Mouse (Mus musculus): ENCODE measurements around the gene Elk3.

Elk3 gene

DNA sequence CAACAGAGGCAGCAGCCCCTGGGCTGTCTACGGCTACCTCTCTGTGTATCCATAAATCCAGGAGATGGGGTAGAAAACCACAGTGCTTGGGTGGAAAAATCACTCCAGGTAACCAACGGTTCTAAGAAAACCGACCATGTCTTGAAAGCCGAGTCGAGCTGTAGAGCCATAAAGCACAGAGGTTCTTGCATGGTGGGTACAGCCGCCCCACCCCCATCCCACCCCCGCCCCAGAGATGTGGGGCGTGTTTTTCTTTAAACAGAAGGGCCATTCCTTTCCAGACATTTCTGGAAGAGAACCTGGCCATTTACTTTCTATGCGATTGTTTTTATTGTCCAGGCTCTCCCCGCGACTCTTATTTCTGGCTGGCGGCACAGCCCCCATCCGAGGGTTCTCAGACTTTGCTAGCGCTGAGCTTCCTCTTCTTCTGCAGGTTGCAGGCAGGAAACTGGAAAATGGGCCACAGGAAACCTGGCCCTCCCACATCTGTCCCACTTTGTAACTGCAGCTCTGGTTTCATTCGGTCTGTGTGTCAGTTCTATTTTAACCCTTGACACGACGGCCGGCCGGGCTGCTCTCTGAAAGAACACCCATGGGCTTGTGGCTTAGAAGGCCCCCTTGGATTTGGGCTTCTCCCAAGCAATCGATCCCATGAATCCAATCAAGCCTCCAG, 16.3 kb downstream of the Elk3 start:
- peak; percentile 61 for DNase-seq (ENCODE audit: low spot score in 2 of 2)

- DNase-seq (ENCODE audit: low spot score in 2 of 2): no peak
Observed at GRCm38 (mm10) chr10:93293621-93294020, 17.3 kb downstream of the Elk3 start.

DNA sequence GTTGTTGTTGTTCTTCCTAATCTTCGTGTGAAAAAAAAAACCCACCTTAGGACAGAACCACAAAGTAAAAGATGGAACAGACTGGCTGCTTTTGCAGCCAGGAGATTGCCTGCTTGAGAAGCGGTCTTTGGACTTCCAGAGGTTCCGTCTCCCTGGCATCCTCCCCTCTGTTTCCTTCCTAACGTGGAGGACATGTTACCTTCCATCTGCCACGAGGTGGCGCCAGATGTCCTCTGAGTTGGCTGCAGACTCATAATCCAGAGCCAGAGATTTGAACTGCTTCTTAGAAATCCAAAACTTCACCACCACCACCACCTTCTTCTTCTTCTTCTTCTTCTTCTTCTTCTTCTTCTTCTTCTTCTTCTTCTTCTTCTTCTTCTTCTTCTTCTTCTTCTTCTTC, 19.1 kb downstream of the Elk3 start:
- DNase-seq (ENCODE audit: low spot score in 2 of 2): peak; percentile 57 to 85

- DNase-seq (ENCODE audit: low spot score in 2 of 2): no peak
Observed at GRCm38 (mm10) chr10:93291352-93291751, 19.6 kb downstream of the Elk3 start.

DNA sequence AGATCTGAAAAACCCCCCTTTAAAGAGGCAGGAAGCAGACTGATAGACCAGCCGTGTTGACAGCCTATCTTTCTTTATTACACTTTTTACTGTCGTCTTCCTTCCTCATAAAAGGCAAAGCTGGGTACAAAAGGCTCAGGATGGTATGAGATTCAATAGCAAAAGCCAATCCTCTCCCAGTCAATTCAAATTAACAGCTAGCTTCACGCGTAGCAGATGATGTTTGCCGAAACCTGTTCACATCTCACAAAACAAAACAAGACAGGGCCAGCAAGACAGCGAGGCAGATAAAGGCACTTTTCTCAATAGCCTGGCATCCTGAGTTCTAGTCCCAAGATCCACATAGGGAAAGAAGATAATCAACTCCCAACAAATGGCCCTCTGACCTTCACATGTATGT, 21.5 kb downstream of the Elk3 start:
- no peak for DNase-seq (ENCODE audit: low spot score in 2 of 2)

GRCm38 (mm10) chr10:93288336-93288735, 22.6 kb downstream of the Elk3 start:
- no peak for DNase-seq (ENCODE audit: low spot score in 2 of 2)

GRCm38 (mm10) chr10:93287551-93288145, 23.3 kb downstream of the Elk3 start:
- DNase-seq (ENCODE audit: low spot score in 2 of 2): no peak

GRCm38 (mm10) chr10:93285489-93285888, 25.4 kb downstream of the Elk3 start:
- DNase-seq (ENCODE audit: low spot score in 2 of 2): no peak

GRCm38 (mm10) chr10:93283258-93283657, 27.7 kb downstream of the Elk3 start:
- no peak for DNase-seq (ENCODE audit: low spot score in 2 of 2)

DNA sequence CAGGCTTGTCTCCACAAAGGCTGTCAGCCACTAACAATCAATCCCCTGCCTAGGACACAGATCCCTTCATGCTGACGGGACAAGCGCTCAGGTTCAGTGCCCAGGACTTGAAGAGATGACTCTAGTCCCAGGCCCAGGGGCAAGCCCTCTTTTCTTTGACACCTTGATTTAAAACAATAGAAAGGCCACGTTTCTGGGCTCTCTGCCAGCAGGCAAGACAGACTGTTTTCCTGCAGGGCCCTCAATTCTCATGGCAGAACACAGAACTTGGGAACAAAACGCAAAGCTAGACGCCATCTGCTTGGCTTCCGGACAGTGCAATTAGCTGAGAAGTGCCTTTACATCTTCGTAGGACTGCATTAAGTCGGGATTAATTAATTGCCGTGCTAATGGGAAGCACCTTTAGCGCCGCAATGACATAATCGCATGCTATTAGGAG, 28.4 kb downstream of the Elk3 start:
- DNase-seq (ENCODE audit: low spot score in 2 of 2): no peak

GRCm38 (mm10) chr10:93281092-93281491, 29.8 kb downstream of the Elk3 start:
- no peak for DNase-seq (ENCODE audit: low spot score in 2 of 2)

- no peak for DNase-seq (ENCODE audit: low spot score in 2 of 2)
Observed at GRCm38 (mm10) chr10:93280586-93280985, 30.3 kb downstream of the Elk3 start.

DNA sequence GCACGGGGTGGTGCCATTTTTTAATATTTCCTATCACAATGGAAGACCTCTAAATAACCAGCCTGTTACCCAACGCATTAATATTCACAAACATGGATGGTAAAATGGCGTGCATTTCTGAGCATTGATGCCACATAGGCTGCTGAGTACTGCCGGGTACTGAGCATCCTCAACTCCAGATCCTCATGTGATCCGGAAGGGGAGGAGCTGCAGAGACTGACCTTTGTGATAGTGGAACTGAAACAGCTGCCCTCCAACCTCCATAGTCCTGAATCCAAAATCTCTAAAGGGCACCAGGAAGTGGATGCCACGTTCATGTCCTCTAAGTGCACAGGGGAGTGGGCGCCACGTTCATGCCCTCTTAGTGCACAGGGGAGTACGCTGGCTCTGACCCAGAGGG, 31.9 kb downstream of the Elk3 start:
- no peak for DNase-seq (ENCODE audit: low spot score in 2 of 2)

DNA sequence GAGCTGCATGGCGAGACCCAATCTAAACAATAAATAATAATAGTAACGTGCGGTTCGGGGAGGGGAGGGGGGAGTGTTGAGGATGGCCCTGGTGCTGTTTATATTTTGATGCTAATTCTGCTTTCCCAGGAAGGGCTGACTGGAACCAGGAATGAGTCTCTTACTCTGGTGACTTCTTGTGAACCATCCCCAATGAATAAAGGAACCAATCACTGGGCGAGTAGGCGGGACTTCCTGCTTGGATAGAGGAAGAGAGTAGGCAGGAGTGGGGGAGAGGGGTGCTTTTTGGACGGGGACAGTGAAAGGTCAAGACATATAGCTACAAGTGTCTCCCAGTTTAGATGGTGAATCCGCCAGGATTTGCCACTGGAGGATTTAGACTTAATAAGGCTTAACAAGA, 32.6 kb downstream of the Elk3 start:
- DNase-seq (ENCODE audit: low spot score in 2 of 2): no peak

DNA sequence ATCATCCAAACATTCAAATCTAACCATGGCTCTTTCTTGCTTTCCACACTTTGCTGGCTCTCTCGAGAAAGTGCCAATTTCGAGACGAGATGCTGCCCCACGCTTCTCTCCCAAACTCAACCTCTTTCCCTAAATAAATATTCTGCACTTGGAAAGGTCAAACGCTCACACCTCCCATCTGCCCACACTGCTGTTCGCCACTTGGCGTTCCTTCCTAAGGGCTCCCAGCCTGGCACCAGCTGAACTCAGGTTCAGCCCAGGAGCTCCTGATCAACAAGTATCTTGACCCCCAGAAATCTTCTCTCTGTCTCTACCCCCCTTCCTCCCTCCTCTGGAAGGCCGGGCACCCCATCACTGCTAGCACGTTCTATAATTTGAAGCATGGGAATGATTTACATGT, 34.1 kb downstream of the Elk3 start:
- no peak for DNase-seq (ENCODE audit: low spot score in 2 of 2)

GRCm38 (mm10) chr10:93276349-93276763, 34.6 kb downstream of the Elk3 start:
- DNase-seq (ENCODE audit: low spot score in 2 of 2): no peak

DNA sequence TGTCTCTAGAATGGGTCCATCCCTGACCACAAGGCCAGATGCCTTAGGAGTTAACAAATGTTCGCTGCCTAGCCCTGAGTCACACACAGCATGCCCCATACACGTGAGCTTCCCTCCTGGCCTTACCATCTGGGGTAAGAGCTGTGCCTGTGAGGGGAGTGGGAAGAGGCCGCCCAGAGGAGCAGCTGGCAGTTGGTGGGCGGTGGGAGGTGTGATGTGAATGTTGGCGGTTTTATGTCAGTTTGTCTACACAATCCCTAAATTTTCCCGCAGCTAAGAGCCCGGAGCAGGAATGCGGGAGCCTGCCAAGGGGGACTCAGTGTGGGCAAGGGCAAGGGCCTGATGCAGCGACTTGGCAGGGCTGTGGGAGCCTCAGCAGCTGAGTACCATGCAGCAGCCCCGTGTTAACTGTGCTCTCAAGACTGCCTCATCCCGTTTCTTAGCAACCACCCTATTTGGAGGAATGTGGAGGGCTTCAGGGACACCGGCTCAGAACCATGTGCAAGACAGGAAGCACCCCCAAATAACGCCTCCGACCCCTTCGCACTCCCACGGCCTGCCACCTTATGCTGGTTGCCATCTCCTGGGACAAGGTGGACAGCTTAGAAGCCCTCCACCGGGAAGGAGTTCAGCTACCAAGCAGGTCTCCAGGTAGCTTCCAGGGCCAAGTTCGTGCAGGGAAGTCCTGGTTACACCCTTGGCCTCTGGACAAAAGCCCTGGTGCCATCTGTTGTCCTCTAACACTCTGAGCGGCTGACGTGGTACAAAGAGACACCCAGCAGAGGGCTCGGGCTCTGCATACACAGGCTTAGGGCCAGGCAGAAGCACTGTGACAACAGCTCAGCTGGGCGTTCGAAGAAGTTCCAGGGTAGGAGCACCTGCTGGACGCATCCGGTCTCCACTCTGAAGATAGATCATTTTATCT, 35.5 kb downstream of the Elk3 start:
- no peak for DNase-seq (ENCODE audit: low spot score in 2 of 2)

DNA sequence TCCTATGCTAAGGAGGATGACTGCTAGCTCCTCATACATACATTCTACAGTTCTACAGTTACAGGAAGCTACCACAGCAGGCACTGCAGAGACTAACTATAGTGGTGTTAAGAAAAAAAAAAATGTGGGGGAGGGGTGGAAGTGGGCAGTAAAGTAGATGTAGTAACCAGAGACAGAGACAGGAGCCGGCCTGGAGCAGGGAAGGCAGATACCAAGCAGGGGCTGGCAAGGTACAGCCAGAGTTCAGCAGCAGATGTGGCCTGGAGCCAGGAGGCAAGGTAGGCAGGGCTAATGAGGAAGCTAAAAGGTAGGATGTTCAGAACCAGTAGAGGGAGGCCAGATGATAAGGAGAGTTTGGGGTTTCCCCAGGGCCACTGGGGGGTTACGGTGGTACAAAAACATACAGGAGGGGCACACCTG, 36.6 kb downstream of the Elk3 start:
- DNase-seq (ENCODE audit: low spot score in 2 of 2): no peak

- no peak for DNase-seq (ENCODE audit: low spot score in 2 of 2)
Observed at GRCm38 (mm10) chr10:93272986-93273982, 37.7 kb downstream of the Elk3 start.

DNA sequence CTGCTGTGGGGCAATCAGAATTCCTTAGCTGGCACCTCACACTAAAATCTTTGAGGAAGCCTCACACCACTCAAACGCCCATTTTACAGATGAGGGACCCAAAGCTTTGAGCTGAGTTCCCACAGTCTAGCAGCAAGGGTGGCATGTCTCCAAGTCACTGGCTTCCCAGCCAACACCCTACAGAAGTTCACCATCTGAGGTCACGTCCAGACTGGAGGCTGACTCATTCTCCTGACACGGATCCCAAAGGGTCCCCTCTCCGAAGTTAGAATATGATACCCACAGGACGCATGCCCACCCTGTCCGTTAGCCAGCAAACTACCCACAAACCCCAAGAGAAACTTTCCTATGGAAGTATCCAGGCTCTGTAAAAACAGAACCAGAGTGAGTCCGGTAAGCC, 39.1 kb downstream of the Elk3 start:
- no peak for DNase-seq (ENCODE audit: low spot score in 2 of 2)

- DNase-seq (ENCODE audit: low spot score in 2 of 2): no peak
Observed at GRCm38 (mm10) chr10:93270889-93271460, 40.0 kb downstream of the Elk3 start.

Measured in thymus, postnatal 10 days (tissue).